ENCODE assay signal across 1 mouse cellular context in the genomic region with DNA sequence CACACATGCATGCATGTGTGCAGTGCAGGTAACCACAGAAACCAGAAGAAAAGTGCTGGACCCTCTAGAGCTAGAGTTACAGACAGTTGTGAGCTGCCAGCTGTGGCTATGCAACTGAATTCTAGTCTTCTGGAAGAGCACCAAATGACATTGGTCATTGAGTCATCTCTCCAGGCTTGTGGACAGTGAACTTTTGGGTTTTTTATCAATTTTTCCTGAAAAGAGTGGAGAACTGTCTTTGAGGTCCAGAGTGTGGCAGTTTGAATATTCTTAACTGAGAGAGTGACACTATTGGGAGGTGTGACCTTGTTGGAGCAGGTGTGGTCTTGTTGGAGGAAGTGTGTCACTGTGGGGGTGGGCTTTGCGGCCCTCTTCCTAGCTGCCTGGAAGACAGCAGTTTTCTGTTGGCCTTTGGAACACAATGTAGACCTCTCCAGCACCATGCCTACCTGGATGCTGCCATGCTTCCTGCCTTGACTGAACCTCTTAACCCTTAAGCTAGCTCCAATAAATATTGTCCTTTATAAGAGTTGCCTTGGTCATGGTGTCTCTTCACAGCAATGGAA.
TF ChIP-seq lines count a peak whose summit lies in the region.

No protein-coding gene starts in this region.

TF ChIP-seq in CH12.LX, 34 proteins besides CTCF, POLR2A, EP300 and RAD21 (continued from another document):
- no peak for TF ChIP-seq JUND (conservative IDR thresholded peaks at IDR 0.05; ENCODE audit: low read depth, low read length)
- TF ChIP-seq UBTF (IDR thresholded peaks at IDR 0.05; ENCODE audit: low read depth, low read length) = no peak
- TF ChIP-seq ELF1 (IDR thresholded peaks at IDR 0.05; ENCODE audit: low read depth, low read length) = peak; percentile 69
- TF ChIP-seq MXI1 (IDR thresholded peaks at IDR 0.05; ENCODE audit: low read depth, low read length) = no peak
- no peak for TF ChIP-seq CHD1 (IDR thresholded peaks at IDR 0.05; ENCODE audit: low read depth, low read length)
- 0 out of 2 replicates have a peak, but pooled peaks have one; percentile 8 for TF ChIP-seq NELFE (IDR thresholded peaks at IDR 0.05; ENCODE audit: low read depth, low read length)
- no peak for TF ChIP-seq JUN (IDR thresholded peaks at IDR 0.05; ENCODE audit: insufficient read depth, low read depth, low read length)
- no peak for TF ChIP-seq USF2 (conservative IDR thresholded peaks at IDR 0.05; ENCODE audit: low read depth, low read length)
- 0 out of 2 replicates have a peak, but pooled peaks have one; percentile 66 for TF ChIP-seq MYC (IDR thresholded peaks at IDR 0.05; ENCODE audit: low read depth, low read length)
- no peak for TF ChIP-seq PAX5 (IDR thresholded peaks at IDR 0.05; ENCODE audit: low read length)
- TF ChIP-seq ZC3H11A (IDR thresholded peaks at IDR 0.05; ENCODE audit: low read depth, low read length) = no peak
- peak; percentile 76 for TF ChIP-seq RCOR1 (conservative IDR thresholded peaks at IDR 0.05; ENCODE audit: low read depth, low read length)
- TF ChIP-seq ETS1 (conservative IDR thresholded peaks at IDR 0.05; ENCODE audit: low read depth, low read length) = peak; percentile 52; the same call in 1 of the 2 replicates
- 0 out of 2 replicates have a peak, but pooled peaks have one; percentile 32 for TF ChIP-seq KAT2A (IDR thresholded peaks at IDR 0.05; ENCODE audit: insufficient replicate concordance, low read length)
- no peak for TF ChIP-seq TCF12 (IDR thresholded peaks at IDR 0.05; ENCODE audit: low read depth, low read length)
- TF ChIP-seq ZMIZ1 (IDR thresholded peaks at IDR 0.05; ENCODE audit: low read depth, low read length) = 0 out of 2 replicates have a peak, but pooled peaks have one; percentile 36
- TF ChIP-seq E2F4 (IDR thresholded peaks at IDR 0.05; ENCODE audit: insufficient replicate concordance, low read depth, low read length) = no peak
- TF ChIP-seq IRF4 (IDR thresholded peaks at IDR 0.05; ENCODE audit: low read depth, low read length) = peak; percentile 49
- no peak; the same call in 1 of the 2 replicates for TF ChIP-seq USF1 (IDR thresholded peaks at IDR 0.05; ENCODE audit: low read depth, low read length)
- peak; percentile 40; the same call in 1 of the 2 replicates for TF ChIP-seq MAZ (IDR thresholded peaks at IDR 0.05; ENCODE audit: low read depth, low read length)
- no peak; the same call in 1 of the 2 replicates for TF ChIP-seq MEF2A (IDR thresholded peaks at IDR 0.05; ENCODE audit: borderline replicate concordance, low read depth, low read length)
- TF ChIP-seq SMC3 (IDR thresholded peaks at IDR 0.05; ENCODE audit: low read depth, low read length) = no peak
- peak; percentile 53; the same call in 1 of the 2 replicates for TF ChIP-seq MAX (IDR thresholded peaks at IDR 0.05; ENCODE audit: low read length)
- TF ChIP-seq GABPA (IDR thresholded peaks at IDR 0.05; ENCODE audit: insufficient replicate concordance, low read depth, low read length) = no peak
- TF ChIP-seq NRF1 (IDR thresholded peaks at IDR 0.05; ENCODE audit: low read depth, low read length) = no peak
- no peak for TF ChIP-seq SIN3A (IDR thresholded peaks at IDR 0.05; ENCODE audit: low read length)
- TF ChIP-seq ZNF384 (IDR thresholded peaks at IDR 0.05; ENCODE audit: low read depth, low read length) = no peak
- no peak for TF ChIP-seq ZKSCAN1 (IDR thresholded peaks at IDR 0.05; ENCODE audit: borderline replicate concordance, low read depth, low read length)
